Mouse (Mus musculus) gastrocnemius, adult 18-20 months (tissue): ENCODE measurements around the gene Defb23. TPM values are rescaled to one million over a fixed set of nuclear protein-coding genes. Genes with fewer than 3 reads are reported as not detected.
A peak's percentile ranks its signal among the peaks of the same experiment; 100 is the strongest.
"Not testable (repeated sequence)": the region's sequence is repeated elsewhere in the genome, so short reads cannot be mapped to it uniquely, and the experiment has no call there.

Experiments
- DNase-seq: peaks from one replicate; pipeline ENCODE4 v3.0.0; 2021; ENCODE audit warnings: low spot score
- total RNA-seq, 2 experiments: library from RNA; stranded (reverse); gene quantifications; 2 replicates each; pipeline ENCODE4 v1.2.3; 2021

The Defb23 gene
- total RNA-seq, 2 experiments from 2014 or later: not detected

DNA sequence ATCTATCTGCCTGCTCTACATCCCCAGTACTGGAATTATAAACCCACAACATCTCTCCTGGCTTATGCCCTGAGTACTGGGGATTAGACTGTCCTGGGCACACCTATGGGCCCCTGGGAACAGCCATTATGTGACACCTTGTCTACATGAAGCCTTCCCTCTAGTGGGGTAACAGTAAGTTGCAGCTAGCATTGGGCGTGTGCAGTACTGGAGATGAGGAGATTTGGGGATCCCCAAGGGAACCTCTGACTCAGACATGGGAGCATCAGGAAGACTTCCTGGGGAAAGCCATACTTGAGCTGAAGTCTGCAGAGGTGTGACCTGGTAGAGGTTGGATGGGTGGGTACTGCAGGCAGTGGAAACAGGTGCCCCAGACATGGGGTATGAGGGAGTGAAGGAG is 25.5 kb downstream of the Defb23 start:
- DNase-seq: no peak

DNA sequence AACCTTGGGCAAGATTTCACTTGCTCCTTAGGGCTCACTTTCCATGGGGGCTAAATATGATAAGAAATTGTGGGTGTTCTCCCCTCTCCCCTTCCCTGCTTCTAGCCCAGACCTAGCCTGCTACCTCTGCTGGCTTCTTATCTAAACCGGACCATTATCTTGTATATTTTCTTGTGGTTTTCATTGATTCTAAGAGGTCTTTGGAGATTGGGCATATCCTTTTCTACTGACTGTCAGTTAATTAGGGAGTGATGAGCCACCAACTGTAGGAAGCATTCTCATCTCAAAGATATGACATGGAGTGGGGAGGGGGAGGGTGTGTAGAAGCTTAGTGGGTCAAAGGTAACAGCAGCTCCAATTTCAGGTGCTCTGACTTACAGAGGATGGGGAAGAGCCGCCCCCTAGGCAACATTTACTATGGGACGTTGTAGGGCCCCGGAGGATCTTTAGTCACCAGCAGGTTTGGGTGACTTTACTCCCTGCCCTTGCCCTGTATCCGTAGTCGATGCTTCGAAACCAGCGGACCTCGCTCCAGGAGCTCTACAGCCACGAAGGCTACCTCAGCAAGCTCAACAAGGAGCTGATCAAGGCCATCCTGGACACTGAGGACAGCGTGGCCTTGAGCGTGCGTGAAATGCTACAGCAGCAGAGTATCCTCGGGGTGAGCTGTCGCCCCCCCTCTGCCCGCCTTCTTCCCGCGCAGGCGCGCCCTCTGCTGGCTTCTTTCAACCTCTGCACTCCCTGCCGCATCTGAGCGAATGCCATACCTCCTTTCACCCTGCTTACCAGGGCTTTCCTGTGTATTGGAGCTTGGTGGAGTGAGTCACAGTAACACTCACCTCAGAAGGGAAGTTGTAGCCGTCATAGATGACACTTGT is 27.2 kb downstream of the Defb23 start:
- peak; percentile 76 for DNase-seq

DNA sequence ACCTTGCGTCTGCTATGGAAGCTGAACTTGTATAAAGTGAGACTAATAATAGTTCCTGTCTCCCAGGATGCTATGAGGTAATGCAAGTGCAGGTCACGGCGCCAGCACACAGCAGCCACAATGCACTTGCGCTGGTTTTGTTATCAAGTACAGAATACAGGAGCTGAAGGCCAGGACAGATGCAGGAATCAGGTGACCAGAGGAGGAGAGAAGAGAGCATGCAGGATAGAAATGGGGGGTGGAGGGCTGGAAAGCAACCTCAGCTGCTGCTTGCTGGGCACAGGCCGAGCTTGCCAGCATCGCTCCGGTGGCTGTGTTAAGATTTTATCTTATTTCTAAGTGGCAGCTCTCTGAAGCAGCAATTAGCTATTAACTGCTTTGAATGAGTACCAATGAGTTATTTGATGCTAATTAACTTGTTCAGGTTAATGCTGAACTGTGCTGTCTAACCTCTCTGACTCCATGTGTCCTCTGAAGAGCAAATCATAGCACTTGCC is 28.0 kb downstream of the Defb23 start:
- no peak for DNase-seq

DNA sequence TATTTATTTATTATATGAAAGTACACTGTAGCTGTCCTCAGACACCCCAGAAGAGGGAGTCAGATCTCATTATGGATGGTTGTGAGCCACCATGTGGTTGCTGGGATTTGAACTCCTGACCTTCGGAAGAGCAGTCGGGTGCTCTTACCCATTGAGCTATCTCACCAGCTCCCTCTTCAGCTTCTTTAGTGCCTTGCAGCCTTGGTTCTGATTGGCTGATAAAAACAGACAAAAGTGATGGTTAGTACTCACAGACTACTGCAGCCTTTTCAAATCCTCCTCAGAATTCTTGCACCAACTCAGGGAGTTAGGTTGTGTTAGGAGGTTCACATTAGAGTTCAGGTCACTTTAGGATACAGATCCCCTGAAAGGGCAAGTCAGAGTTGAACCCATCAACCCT is 35.9 kb downstream of the Defb23 start:
- DNase-seq: not testable (repeated sequence)

DNA sequence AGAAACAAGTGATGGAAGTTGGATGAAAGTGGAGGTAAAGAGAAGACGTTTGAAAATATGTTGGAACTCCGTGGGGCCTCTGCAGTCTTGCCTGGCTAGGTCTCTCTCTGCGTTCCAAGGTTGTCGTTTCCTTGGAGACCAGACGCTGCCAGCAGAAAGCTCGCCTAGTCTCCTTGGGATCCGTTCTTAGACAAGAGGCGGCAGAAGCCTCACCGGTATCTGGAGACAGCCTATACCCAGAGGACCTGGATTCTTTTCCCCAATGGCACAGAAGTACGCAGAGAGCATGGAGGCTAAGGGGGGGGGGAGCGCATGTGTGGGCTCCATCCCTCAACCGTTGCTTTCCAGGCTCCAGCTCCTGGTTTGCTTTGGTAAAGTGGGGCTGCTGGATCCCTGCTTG is 36.9 kb downstream of the Defb23 start:
- DNase-seq: no peak

DNA sequence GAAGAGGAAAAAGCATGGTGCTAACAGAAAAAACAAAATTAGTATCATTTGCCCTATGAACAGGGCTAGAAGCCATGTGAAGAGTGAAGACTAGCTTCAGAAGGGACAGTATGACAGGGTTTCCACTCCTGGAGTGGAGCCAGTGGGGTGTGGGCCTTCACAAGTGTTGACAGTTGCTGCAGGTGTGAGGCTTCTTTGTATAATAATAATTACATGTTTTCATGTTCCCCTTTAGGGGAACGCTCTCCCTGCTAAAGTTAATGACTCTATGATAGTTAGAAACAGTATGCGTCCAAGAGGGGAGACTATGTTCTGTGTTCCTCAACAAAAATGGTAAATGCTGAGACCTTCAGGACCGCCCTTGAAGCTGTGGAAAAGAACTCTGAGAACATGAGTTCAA is 48.6 kb downstream of the Defb23 start:
- no peak for DNase-seq

DNA sequence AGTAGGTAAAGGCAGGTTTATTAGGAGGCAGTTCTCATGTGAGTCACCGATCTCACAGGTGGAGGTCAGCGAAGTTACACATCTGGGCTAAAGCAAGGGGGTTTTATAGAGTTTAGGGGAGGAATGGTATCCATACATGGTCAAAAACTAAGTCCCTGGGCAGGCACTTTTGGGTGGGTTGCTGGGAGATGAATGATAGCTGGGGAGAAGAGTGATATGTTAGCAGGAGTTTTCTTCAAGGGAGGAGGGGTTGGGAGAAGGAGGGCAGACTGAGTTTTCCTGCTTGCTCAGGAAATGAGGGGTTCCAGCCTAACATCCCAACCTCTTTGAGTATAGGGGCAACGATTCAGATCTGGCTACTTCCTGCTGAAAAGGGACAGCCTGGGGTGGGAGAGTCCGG is 49.1 kb downstream of the Defb23 start, which contains the start of gene 6820408C15Rik:
Gene 6820408C15Rik (plus strand): TSS at position 301 of the 400 bp plus-strand sequence.
- DNase-seq: no peak

DNA sequence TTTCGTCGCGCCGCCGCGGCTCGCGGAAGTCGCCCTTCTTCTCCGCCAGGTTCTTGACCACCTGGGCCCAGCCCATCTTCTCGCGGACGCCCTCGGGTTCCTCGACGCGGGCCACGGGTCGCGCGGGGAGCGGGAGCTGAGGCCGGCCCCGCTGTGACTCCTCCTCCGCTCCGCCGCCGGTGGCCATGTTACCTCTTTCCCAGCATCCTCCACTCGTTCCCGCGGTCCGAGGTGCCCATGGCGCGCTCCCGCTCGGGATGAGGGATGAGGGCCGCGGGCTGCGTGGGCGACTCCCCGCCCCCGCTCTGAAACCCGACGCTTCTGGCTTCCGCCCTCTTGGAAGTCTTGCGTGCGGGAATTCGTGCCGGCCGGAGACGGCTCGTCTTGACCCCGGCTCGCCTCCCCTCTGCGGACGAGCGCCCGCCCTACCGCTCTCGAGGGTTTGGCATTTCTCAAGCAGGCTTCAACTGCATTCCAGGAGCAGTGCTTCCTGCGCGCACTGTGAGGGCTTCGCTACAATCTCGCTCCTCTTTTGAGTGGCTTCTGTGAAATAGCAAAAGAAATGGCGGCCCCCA is 49.7 kb downstream of the Defb23 start, which contains the start of gene Zcchc3:
Gene Zcchc3 (minus strand): TSS at position 437 of the 575 bp plus-strand sequence.
- peak; percentile 55 for DNase-seq

DNA sequence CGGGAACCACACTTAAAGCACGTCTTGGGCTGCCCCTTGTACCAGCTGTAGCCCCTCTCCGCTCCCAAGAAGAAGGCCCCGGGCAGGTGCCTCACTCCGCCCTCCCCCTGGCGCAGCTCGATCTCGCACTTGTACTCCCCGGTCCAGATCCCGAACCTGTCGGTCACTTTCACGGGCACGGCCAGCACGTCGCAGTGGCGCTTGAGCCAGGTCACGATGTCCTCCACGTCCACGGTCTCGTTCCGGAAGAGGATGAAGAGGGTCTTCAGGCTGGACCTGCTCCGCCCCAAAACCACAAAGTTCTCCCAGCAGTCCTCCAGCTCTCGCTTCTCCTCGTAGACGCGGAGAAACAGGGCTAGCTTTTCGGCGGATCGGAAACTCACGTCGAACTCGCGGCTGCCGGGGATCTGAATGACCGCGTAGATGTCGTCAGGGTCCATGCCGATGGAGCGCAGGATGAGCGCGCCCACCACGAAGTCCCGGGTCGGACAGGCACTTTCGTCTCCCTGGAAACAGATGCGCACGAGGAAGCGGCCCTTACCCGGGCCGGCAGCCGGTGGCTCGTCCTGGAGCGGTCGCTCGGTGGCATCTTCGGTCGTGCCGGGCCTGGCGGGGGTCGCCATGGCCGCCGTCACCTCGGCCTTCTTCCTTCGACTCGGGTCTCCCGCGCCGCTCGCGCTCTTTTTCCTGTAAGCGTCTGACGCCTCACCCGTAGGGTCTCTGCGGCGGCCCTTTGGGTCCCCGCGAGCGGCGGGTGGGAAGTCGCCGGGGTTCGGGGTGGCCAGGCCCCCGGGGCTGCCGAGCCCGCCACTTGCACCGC is 50.4 kb downstream of the Defb23 start:
- peak; percentile 10 for DNase-seq

DNA sequence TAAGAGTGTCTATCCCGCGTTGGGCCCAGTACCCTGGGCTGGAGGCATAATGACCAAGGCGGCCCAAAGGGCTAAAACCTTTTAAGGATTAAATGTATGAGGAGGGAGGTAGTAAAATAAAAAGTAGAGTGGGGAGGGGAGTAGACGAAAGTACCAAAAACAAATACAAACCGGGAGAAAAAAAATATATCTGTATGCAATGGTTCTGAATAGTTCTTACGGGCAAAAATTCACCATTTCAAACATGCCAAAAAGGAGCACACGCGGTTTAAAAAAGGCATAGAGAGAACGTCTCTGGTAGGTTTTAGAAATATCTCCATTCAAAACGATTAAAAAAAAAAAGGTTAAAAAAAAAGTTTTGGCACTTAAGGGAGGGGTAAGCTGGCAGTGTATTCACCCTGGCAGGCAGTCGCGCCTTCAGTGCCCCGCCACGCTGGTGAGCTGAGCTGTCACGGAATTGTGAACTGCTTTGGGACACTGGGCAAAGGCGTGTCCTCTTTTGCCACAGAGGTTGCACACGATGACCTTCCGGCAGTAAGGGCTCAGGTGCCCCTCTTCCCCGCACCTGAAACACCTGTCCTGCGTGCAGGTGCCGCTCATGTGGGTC is 51.2 kb downstream of the Defb23 start:
- no peak for DNase-seq

DNA sequence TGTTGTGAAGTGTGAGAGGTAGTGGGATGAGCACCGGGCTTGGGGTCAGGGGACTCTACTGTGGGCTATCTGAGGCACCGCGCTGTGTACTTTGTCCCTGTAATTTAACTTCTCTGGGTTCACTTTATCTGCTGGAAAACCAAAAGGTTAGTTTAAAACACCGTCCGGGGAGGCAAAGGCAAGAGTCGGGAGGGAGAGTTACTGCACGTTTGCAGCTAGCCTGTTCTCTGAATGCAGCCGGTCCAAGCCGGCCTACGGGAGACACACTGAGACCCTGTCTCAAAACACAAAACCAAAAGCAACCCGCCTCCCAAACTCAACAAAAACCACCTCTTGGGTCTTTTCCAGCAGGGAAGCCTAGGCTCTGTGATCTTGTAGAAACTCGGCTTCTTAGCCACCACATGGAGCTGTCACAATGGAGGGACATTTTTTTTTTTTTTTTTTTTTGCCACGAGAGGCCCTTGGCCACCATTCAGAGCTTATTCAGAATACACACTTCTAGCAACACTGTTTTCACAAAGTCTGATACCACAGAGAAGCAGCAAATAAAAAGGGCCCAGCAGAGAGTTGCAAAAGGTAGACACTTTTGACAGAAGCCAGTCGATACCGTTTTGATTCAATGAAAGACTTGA is 51.8 kb downstream of the Defb23 start:
- no peak for DNase-seq

DNA sequence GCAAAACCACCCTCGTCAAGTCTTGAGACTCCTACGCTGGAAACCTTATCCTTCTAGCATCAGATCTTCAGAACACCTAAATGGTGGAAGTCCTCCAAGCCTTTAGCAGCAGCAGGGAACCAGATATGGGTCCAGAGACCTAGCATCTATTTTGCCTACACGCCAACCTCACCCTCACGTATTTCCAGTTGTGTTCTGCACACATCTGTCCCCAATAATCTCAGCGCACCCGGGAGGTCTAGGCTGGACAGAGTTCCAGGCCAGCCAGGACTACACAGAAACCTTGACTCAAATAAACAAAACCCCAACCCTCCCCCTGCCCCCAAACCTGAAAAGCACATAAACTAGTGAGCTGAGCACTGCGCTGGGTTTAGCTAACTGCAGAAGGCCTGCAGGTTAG is 52.9 kb downstream of the Defb23 start:
- no peak for DNase-seq

DNA sequence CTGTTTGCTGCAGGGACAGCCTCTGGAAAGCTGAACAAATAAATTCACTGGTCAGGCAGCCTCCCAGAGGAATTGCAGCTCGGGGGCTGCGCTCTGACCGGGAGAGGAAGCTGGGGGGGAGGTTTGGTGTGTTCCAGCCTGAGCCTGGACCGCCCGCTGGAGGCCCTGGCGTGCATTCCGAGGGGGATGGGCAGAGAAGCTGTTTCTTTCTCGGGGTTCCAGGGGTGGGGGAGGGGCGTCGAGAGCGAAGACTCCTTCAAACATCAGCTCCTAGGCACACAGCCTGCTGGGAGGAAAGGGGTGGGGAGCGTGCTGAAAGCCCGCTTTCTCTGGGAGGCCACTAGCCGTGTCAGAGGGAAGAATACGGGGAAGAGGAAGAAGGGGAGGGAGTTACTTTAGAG is 53.4 kb downstream of the Defb23 start:
- peak; percentile 50 for DNase-seq

DNA sequence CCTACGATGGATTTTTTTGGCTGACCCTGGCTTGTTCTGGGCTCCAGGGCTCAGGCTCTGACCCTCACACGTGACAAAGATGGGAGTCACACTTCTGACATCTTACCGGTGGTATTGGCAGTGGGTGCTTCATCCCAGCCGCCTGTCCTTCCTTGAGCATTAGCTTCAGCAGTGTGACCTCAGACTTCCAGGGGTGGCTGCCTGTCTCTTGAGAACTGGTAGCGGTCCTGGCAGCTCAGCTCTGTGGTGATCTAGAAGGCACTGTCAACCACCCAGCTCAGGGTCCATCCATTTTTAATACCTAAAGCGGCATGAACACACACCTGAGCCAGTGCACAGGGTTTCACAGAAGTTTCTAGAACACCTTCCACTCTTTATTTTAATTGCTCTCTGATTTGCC is 54.6 kb downstream of the Defb23 start:
- no peak for DNase-seq

Other genes with a start within 250 kb of the Defb23 start
- gene Csnk2a1, start 237.8 kb downstream of the Defb23 start, total RNA-seq: 100 to 1,000 TPM in 1 of 2 experiments, 10 to 100 TPM in 1; 83.9 to 100 TPM
- gene Tbc1d20, start 170.8 kb downstream of the Defb23 start, total RNA-seq: 10 to 100 TPM; 18.6 to 25.1 TPM
- gene Rbck1, start 132.0 kb downstream of the Defb23 start, total RNA-seq: 10 to 100 TPM; 24.6 to 26.6 TPM
- 1 to 10 TPM in 1 of 2 experiments, under 1 TPM in 1; 0.55 to 1.5 TPM for gene Trib3, start 120.6 kb downstream of the Defb23 start, total RNA-seq
- gene Nrsn2, start 88.0 kb downstream of the Defb23 start, total RNA-seq: not detected
- gene Sox12, start 66.6 kb downstream of the Defb23 start, total RNA-seq: under 1 TPM; 0.34 to 0.57 TPM
- under 1 TPM; 0.62 to 0.76 TPM for gene Zcchc3, start 49.6 kb downstream of the Defb23 start, total RNA-seq
- not detected for gene 6820408C15Rik, start 49.0 kb downstream of the Defb23 start, total RNA-seq
- not detected for gene Defb20, start 12.4 kb upstream of the Defb23 start, total RNA-seq
- gene Defb22, start 25.5 kb upstream of the Defb23 start, total RNA-seq: not detected
- gene Defb26, start 47.1 kb upstream of the Defb23 start, total RNA-seq: not detected
- not detected for gene Defb28, start 53.6 kb upstream of the Defb23 start, total RNA-seq
- not detected for gene Defb29, start 75.5 kb upstream of the Defb23 start, total RNA-seq
- not detected for gene Gm17416, start 104.7 kb upstream of the Defb23 start, total RNA-seq
- not detected for gene Defb21, start 108.1 kb upstream of the Defb23 start, total RNA-seq
- gene Defb19, start 115.7 kb upstream of the Defb23 start, total RNA-seq: not detected
- not detected for gene Defb45, start 134.8 kb upstream of the Defb23 start, total RNA-seq
- gene Defb36, start 139.7 kb upstream of the Defb23 start, total RNA-seq: not detected
- gene Defb25, start 158.4 kb upstream of the Defb23 start, total RNA-seq: not detected
- gene Rem1, start 162.3 kb upstream of the Defb23 start, total RNA-seq: 1 to 10 TPM; 1.6 to 3.3 TPM
- gene H13, start 204.8 kb upstream of the Defb23 start, total RNA-seq: 10 to 100 TPM; 29.5 to 30.8 TPM
- 10 to 100 TPM; 11.3 to 12.7 TPM for gene Mcts2, start 222.4 kb upstream of the Defb23 start, total RNA-seq